15 mouse cellular contexts compared by ENCODE assay signal in genomic region chr7:114402130-114402529, GRCm38 (mm10). TPM values are rescaled to one million over a fixed set of nuclear protein-coding genes. Genes with fewer than 3 reads are reported as not detected.
DNase-seq lines count a peak whose midpoint lies in the region; ATAC-seq and TF ChIP-seq lines count a peak whose summit lies in the region.
"Had no signal": no experiment of that assay in that cellular context is flagged by ENCODE, and none has a peak within 500 bp of the region (broad histone marks: within the 10 kb centered on the region; RNA-seq: fewer than 3 reads in every experiment).

No protein-coding gene starts in this region.

- ATAC-seq in megakaryocyte progenitor cell, adult 5-6 weeks (replicated peaks; ENCODE audit: poor library complexity), result peak; percentile 82
- ATAC-seq in heart, embryonic 12.5 days (ENCODE audit: insufficient number of reproducible peaks, low FRiP score), result no peak
- ATAC-seq: intestine, embryonic 15.5 days had no signal

- no peak overlapping the region for H3K27ac ChIP-seq in layer of hippocampus, adult 2 months
- no peak overlapping the region for H3K27ac ChIP-seq in heart, embryonic 12.5 days (ENCODE audit: poor library complexity, severe bottlenecking)
- H3K27ac ChIP-seq: forebrain, embryonic 10.5 days; intestine, embryonic 15.5 days; limb, embryonic 13.5 days; lung, embryonic 15.5 days; midbrain, embryonic 10.5 days; stomach, postnatal 0 days had no signal

- H3K4me1 ChIP-seq in heart, embryonic 12.5 days (replicated peaks), result no peaks in the 10 kb centered on the region
- H3K4me1 ChIP-seq: forebrain, embryonic 10.5 days; intestine, embryonic 15.5 days; limb, embryonic 13.5 days; lung, embryonic 15.5 days; midbrain, embryonic 10.5 days had no signal

- no peaks in the 10 kb centered on the region for H3K36me3 ChIP-seq in heart, embryonic 12.5 days
- H3K36me3 ChIP-seq: intestine, embryonic 15.5 days; limb, embryonic 13.5 days; lung, embryonic 15.5 days had no signal

- no peak overlapping the region for H3K4me2 ChIP-seq in heart, embryonic 12.5 days
- H3K4me2 ChIP-seq: intestine, embryonic 15.5 days; limb, embryonic 13.5 days; lung, embryonic 15.5 days had no signal

- H3K4me3 ChIP-seq in layer of hippocampus, adult 2 months, result no peak overlapping the region
- no peak overlapping the region for H3K4me3 ChIP-seq in heart, embryonic 12.5 days
- H3K4me3 ChIP-seq: forebrain, embryonic 10.5 days; intestine, embryonic 15.5 days; limb, embryonic 13.5 days; lung, embryonic 15.5 days; midbrain, embryonic 10.5 days had no signal

- H3K9me3 ChIP-seq in heart, embryonic 12.5 days (replicated peaks), result no peaks in the 10 kb centered on the region
- H3K9me3 ChIP-seq: forebrain, embryonic 10.5 days; intestine, embryonic 15.5 days; limb, embryonic 13.5 days; lung, embryonic 15.5 days had no signal

- no peak for TF ChIP-seq CTCF in layer of hippocampus, adult 2 months (conservative IDR thresholded peaks at IDR 0.05)

- peak; percentile 9 to 56 for DNase-seq in adrenal gland, adult (ENCODE audit: inconsistent age in 2 of 2, low spot score in 1 of 2)
- no peak for DNase-seq in adrenal gland, adult 8-10 months
- peak; percentile 10 to 37 for DNase-seq in layer of hippocampus, adult 2 months (ENCODE audit: low spot score in 2 of 2)
- no peak for DNase-seq in layer of hippocampus, adult 11-12 months (ENCODE audit: low spot score)
- DNase-seq in cerebellum, adult 9-10 months, result peak; percentile 81
- no peak for DNase-seq in right cerebral cortex, postnatal 36 days (ENCODE audit: low spot score in 2 of 2)
- DNase-seq: gastrocnemius, postnatal 25 days had no signal

- H3K9ac ChIP-seq in heart, embryonic 12.5 days, result no peak overlapping the region
- H3K9ac ChIP-seq: intestine, embryonic 15.5 days; limb, embryonic 13.5 days; lung, embryonic 15.5 days had no signal

- H3K27me3 ChIP-seq in heart, embryonic 12.5 days (replicated peaks), result no peaks in the 10 kb centered on the region
- H3K27me3 ChIP-seq: intestine, embryonic 15.5 days; limb, embryonic 13.5 days; lung, embryonic 15.5 days had no signal

- WGBS in heart, embryonic 12.5 days, result 77% methylated on average over 3 of the region's 3 CpGs

RNA-seq across cellular contexts. Expression of gene Pde3b, which starts 13.0 kb away (rescaled TPM):
- total RNA-seq in adrenal gland, adult 8-10 months (2022), result 10 to 100 TPM; 12.1 to 34.9 (median 22.5) TPM
- 1 to 10 TPM; 8.3 to 8.9 TPM for total RNA-seq in layer of hippocampus, adult 2 months (2021)
- total RNA-seq in megakaryocyte progenitor cell, adult 5-6 weeks (2015), result 9.8 and 13.0 TPM in 2 replicates
- 12.0 and 14.5 TPM in 2 replicates for total RNA-seq in megakaryocyte progenitor cell, adult 5-6 weeks (2017)
- polyA plus RNA-seq in heart, embryonic 12.5 days (2016; fragmentation: Nextera tagmentation; extraction: Ambion mirVana), result 7.3 and 8.6 TPM in 2 replicates

Comparison
In these comparisons a context has a peak if more than half of its experiments do, and no peak if none do; other contexts are left out.
1. DNase-seq: peak in adrenal gland, adult (2 of 2), layer of hippocampus, adult 2 months (2 of 2) and cerebellum, adult 9-10 months (single experiment); none in adrenal gland, adult 8-10 months (single experiment), layer of hippocampus, adult 11-12 months (single experiment) and right cerebral cortex, postnatal 36 days (0 of 2).